Mouse (Mus musculus) stomach, embryonic 15.5 days (tissue): ENCODE data around the gene Polr3c. TPM values are rescaled to one million over a fixed set of nuclear protein-coding genes. Genes with fewer than 3 reads are reported as not detected.
"Not testable (repeated sequence)": the region's sequence is repeated elsewhere in the genome, so short reads cannot be mapped to it uniquely, and the experiment has no call there.

Source experiments
- ATAC-seq: fragments of 200-750 bp; cut with Nextera tagmentation; 2 replicates; pipeline ENCODE4 v1.8.0; 2017; ENCODE audit warnings: low read depth, moderate number of reproducible peaks, moderate TSS enrichment; ENCODE audit not compliant: insufficient read depth, low FRiP score
- H3K27ac ChIP-seq: fragments of 300-500 bp; sonication (generic); 2 replicates; pipeline ENCODE4 v1.5.1; 2015; ENCODE audit warnings: mild to moderate bottlenecking, inconsistent platforms
- H3K27me3 ChIP-seq: fragments of 300-500 bp; sonication (generic); replicated peaks from 2 replicates; pipeline ENCODE4 v1.6.1; 2015; ENCODE audit warnings: inconsistent platforms
- H3K36me3 ChIP-seq: fragments of 300-500 bp; sonication (generic); 2 replicates; pipeline ENCODE4 v1.6.1; 2015; ENCODE audit warnings: inconsistent platforms
- H3K4me1 ChIP-seq: fragments of 300-500 bp; sonication (generic); 2 replicates; pipeline ENCODE4 v1.6.1; 2015; ENCODE audit warnings: inconsistent platforms
- H3K4me2 ChIP-seq: fragments of 300-500 bp; sonication (generic); 2 replicates; pipeline ENCODE4 v1.6.1; 2015; ENCODE audit warnings: mild to moderate bottlenecking, inconsistent platforms
- H3K4me3 ChIP-seq: fragments of 300-500 bp; sonication (generic); replicated peaks from 2 replicates; pipeline ENCODE4 v1.5.1; 2015; ENCODE audit warnings: inconsistent platforms
- H3K9ac ChIP-seq: fragments of 300-500 bp; sonication (generic); 2 replicates; pipeline ENCODE4 v1.6.1; 2015; ENCODE audit warnings: inconsistent platforms
- H3K9me3 ChIP-seq: fragments of 300-500 bp; sonication (generic); 2 replicates; pipeline ENCODE4 v1.6.1; 2016; ENCODE audit warnings: inconsistent platforms
- WGBS: fragments of 180-500 bp; shearing (Covaris S2); methylation state at CpG from one replicate; pipeline ENCODE4 v1.1.7; 2015; 5-methylcytosine and 5-hydroxymethylcytosine counted together
- polyA plus RNA-seq: library from polyadenylated mRNA; unstranded; fragments of >200 nt; fragmentation: Nextera tagmentation; extraction: Ambion mirVana; gene quantifications from 2 replicates; pipeline ENCODE4 v1.2.1, GENCODE M21; 2015

Gene Polr3c
- polyA plus RNA-seq, 1 experiment from 2014 or later: 31.8 TPM

GRCm38 (mm10) chr3:96673514-96673913 is 53.9 kb downstream of the Polr3c start:
- 69% methylated on average over 4 of the region's 4 CpGs for WGBS
- ATAC-seq: no peak
- no peak overlapping the region for H3K27ac ChIP-seq
- no peaks in the 10 kb centered on the region for H3K36me3 ChIP-seq
- no peaks in the 10 kb centered on the region for H3K9me3 ChIP-seq
- peaks cover 6% of the 10 kb centered on the region; the same call in 1 of the 2 replicates for H3K4me1 ChIP-seq
- no peak overlapping the region for H3K4me3 ChIP-seq
- H3K9ac ChIP-seq: no peak overlapping the region
- no peak overlapping the region for H3K4me2 ChIP-seq
- no peaks in the 10 kb centered on the region for H3K27me3 ChIP-seq

DNA sequence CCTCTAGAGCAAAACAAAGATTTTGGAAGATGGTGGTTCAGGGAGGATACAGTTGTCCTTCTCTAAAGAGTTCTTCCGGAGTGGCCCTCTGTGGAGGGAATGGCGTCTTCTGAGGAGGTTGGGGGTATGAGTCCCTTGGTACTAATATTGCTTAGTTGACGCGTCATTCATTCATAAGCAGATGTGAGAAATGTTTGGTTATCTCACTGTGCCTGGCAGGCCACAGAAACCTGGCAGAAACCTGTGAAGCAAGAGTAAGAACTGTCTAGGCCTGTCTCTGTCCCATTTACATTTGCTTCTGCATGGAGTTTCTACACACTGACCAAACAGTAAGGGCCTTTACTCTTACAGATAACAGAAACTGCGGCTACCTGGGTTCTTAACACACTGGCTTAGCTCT is 55.9 kb downstream of the Polr3c start:
- no peak for ATAC-seq
- Histone ChIP-seq H3K9ac (no peak overlapping the region), H3K27me3 (no peaks in the 10 kb centered on the region), H3K4me1 (peaks cover 6% of the 10 kb centered on the region; the same call in 1 of the 2 replicates), H3K36me3 (no peaks in the 10 kb centered on the region), H3K4me2 (no peak overlapping the region), H3K27ac (no peak overlapping the region), H3K9me3 (no peaks in the 10 kb centered on the region), H3K4me3 (no peak overlapping the region)
- WGBS: 90% methylated on average over 5 of the region's 5 CpGs

DNA sequence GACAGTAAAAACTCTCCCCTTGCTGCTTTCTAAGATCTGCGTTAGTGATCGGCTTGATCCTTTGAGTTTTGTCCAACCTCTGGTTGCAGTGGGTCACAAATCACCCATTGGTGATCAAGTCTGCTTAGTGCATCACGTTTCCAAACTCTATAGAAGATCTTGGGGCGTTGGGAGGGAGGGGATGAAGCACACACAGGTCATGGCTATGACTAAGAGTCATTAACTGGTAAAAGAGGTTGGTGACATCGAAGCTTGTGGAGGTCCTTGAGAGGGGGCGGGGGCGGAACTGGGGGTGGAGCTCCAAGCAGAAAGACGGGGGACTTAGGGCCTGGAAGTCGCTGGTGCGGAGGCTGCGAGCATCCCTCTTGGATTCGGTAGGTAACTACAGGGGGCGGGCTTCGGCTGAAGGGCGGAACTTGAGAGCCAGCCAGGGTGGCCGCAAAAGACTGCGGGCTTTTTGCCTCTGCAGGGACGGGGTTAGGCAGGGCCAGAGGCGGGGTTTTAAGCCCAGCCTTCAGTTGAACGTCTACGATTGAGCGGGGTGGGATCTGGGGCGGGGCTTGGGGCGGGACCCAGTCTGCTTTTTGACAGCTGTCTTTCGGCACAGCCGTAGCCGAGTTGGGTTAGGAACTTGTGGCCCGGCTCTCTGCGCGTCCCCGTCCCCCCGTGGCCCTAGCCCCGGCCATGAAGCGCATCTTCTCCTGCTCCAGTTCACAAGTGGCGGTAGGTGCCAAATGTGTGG is 57.5 kb downstream of the Polr3c start, which contains the start of gene Ankrd35:
Gene Ankrd35, plus strand, starts transcription at position 405 of the 742 bp plus-strand sequence.
- no peak within 1 kb of the TSS for H3K27ac ChIP-seq
- no peak within 1 kb of the TSS for H3K9ac ChIP-seq
- no peaks in the 10 kb centered on the region for H3K27me3 ChIP-seq
- peaks cover 6% of the 10 kb centered on the region; the same call in 1 of the 2 replicates for H3K4me1 ChIP-seq
- 4% methylated on average over 35 of the region's 35 CpGs for WGBS
- no peaks in the 10 kb centered on the region for H3K9me3 ChIP-seq
- H3K4me3 ChIP-seq: peak within 1 kb of the TSS; percentile 47
- peak within 1 kb of the TSS; percentile 92 for H3K4me2 ChIP-seq
- H3K36me3 ChIP-seq: no peaks in the 10 kb centered on the region
- peak; percentile 93 for ATAC-seq

GRCm38 (mm10) chr3:96668424-96669067 is 58.9 kb downstream of the Polr3c start:
- H3K27ac ChIP-seq: no peak overlapping the region
- WGBS: 93% methylated on average over 5 of the region's 5 CpGs

DNA sequence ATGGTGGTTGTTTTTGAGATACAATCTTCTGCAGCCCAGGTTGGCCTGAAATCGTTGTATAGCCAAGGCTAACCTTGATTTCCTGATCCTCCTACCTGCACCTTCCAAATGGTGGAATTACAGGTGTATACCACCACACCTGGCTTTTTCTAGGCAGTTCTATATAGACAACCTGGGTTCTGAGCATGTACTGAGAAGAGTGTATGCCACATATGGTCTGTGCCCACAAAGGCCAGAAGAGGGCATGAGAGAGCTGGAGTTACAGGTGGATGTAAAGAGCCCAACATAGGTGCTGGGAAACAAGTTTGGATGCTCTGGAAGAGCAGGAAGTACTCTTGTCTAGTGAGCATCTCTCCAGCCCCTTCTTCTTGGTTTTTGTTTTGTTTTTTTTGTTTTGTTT is 60.1 kb downstream of the Polr3c start:
- Histone ChIP-seq H3K4me2 (no peak overlapping the region), H3K9me3 (no peaks in the 10 kb centered on the region), H3K27ac (no peak overlapping the region), H3K27me3 (no peaks in the 10 kb centered on the region), H3K4me1 (peaks cover 17% of the 10 kb centered on the region), H3K36me3 (no peaks in the 10 kb centered on the region), H3K9ac (no peak overlapping the region), H3K4me3 (no peak overlapping the region)
- ATAC-seq: no peak
- 46% methylated on average over 1 of the region's 1 CpGs for WGBS

More at GRCm38 (mm10) chr3:96668424-96669067, 58.9 kb downstream of the Polr3c start:
- ATAC-seq: no peak
- Histone ChIP-seq H3K4me3 (no peak overlapping the region), H3K9ac (no peak overlapping the region), H3K4me2 (no peak overlapping the region), H3K4me1 (peaks cover 10% of the 10 kb centered on the region), H3K36me3 (no peaks in the 10 kb centered on the region), H3K27me3 (no peaks in the 10 kb centered on the region), H3K9me3 (no peaks in the 10 kb centered on the region)

DNA sequence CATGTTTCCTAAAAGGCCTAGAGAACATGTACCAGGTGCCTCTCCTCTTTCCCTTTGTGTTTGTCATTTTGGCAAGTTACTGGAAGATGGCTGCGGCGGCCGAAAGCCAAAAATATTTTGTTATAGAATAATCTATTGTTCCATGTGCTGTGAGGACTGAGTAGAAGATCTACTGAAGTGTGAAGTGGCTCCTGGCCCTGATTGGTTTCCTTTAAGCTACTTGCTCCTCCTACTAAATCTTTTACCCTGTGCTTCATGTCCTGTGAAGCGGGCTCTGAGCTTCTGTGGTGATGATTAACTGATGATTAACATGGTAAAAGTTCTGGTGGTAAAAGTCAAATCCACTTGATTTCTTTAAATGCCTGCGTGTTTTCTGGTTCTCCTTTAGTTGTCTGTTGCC is 60.5 kb downstream of the Polr3c start:
- H3K9me3 ChIP-seq: no peaks in the 10 kb centered on the region

GRCm38 (mm10) chr3:96665732-96666363 is 61.6 kb downstream of the Polr3c start:
- not testable (repeated sequence) for H3K27ac ChIP-seq, H3K9me3 ChIP-seq, H3K9ac ChIP-seq, H3K36me3 ChIP-seq, H3K27me3 ChIP-seq, H3K4me3 ChIP-seq, H3K4me2 ChIP-seq, ATAC-seq
- H3K4me1 ChIP-seq: peaks cover 17% of the 10 kb centered on the region
- WGBS: 86% methylated on average over 7 of the region's 7 CpGs

More for the DNA sequence above, 60.5 kb downstream of the Polr3c start:
- Histone ChIP-seq H3K4me1 (peaks cover 17% of the 10 kb centered on the region), H3K36me3 (no peaks in the 10 kb centered on the region), H3K9ac (no peak overlapping the region), H3K4me2 (no peak overlapping the region), H3K27me3 (no peaks in the 10 kb centered on the region), H3K27ac (no peak overlapping the region), H3K4me3 (no peak overlapping the region)
- ATAC-seq: no peak
- 83% methylated on average over 5 of the region's 5 CpGs for WGBS

DNA sequence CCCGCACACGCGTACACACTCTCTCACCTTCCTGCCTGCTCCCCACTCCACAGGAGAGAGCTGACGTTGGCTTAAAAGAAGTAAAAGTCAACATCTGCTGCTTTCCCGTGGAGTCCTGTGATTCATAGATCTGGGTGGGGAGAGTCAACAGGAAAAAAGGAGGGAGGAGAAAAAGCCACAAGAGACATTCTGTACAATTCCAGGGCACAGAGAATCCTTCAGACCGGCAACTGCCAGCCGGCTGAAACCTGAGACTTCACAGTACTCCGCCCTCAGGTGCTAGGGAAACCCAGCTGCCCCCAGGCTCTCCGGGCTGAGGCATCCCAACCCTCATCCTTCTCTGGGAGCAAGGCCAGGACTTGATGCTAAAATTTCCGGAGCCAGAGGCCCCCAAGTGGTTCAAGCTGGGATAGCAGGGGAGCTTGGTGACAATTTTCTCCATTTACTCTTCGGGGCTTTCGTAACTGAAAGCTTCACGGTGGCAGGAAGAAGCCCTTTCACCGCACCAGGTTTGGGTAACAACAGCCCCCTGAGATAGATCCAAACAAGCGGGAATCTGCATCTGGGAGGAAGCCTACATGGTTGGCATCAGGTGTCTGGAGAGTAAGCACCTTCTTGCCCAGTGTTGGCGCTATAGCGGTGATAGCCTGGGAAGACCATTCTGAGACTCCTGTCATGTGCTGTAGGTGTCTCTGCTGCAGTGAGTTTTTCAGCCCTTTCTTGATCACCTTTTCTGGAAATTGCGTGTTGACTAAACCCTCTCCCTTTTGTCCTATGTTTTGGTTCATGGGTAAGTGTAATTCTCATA is 63.8 kb downstream of the Polr3c start:
- Histone ChIP-seq H3K4me1 (peaks cover 10% of the 10 kb centered on the region), H3K27me3 (no peaks in the 10 kb centered on the region), H3K4me3 (peak overlapping the region; percentile 28), H3K36me3 (no peaks in the 10 kb centered on the region), H3K4me2 (peak overlapping the region; percentile 75), H3K9ac (no peak overlapping the region; the same call in 1 of the 2 replicates), H3K27ac (peak overlapping the region; percentile 68), H3K9me3 (no peaks in the 10 kb centered on the region)
- WGBS: 6% methylated on average over 17 of the region's 18 CpGs
- peak; percentile 90 for ATAC-seq

DNA sequence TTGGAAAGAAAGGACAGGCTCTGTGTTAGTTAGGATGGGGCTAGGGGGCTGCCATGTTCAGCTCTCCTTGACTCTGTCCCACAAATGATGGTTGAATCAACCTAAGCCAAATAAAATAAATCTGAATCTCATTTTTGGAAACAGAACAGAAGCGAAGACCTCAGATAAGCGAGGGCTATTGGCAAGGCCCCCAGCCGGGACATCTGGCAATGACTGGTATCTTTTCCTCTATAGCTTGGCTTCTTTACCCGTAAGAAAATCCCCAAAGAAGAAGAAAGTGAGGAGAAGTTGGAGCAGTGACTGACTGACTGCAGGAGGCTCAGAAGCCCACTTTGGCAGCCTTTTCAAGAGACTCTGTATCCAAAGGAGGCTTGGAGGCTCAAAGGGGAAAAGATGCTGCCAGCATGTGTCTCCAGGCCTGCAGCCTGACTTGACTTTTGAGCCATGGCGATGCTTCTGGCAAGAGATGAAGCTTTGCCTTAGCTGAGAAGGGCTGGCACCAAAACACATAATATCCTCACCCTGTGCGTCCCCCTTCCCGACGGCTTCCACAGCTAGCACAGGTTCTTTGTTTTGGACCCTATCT is 64.6 kb downstream of the Polr3c start:
- Histone ChIP-seq H3K4me3 (no peak overlapping the region), H3K36me3 (no peaks in the 10 kb centered on the region), H3K4me1 (peaks cover 10% of the 10 kb centered on the region), H3K9ac (no peak overlapping the region), H3K27me3 (no peaks in the 10 kb centered on the region), H3K27ac (peak overlapping the region; percentile 68; the same call in 1 of the 2 replicates), H3K9me3 (no peaks in the 10 kb centered on the region), H3K4me2 (peak overlapping the region; percentile 75)
- 0 out of 2 replicates have a peak, but pooled peaks have one; percentile 7 for ATAC-seq
- 51% methylated on average over 8 of the region's 8 CpGs for WGBS
